Mouse (Mus musculus): Measurements from ENCODE around the gene Add2. TPM values are rescaled to one million over a fixed set of nuclear protein-coding genes. Genes with fewer than 3 reads are reported as not detected.

Add2 gene
- polyA plus RNA-seq, 1 experiment: 0.80 TPM

- no peak for DNase-seq
- no peak for TF ChIP-seq POLR2A (IDR thresholded peaks at IDR 0.05; ENCODE audit: borderline replicate concordance, extremely low read depth, low read depth, low read length)
- no peak for TF ChIP-seq CTCF (IDR thresholded peaks at IDR 0.05; ENCODE audit: insufficient read depth, low read length)
These were observed 46.2 kb downstream of the Add2 start for GRCm38 (mm10) chr6:86074538-86075204.

DNA sequence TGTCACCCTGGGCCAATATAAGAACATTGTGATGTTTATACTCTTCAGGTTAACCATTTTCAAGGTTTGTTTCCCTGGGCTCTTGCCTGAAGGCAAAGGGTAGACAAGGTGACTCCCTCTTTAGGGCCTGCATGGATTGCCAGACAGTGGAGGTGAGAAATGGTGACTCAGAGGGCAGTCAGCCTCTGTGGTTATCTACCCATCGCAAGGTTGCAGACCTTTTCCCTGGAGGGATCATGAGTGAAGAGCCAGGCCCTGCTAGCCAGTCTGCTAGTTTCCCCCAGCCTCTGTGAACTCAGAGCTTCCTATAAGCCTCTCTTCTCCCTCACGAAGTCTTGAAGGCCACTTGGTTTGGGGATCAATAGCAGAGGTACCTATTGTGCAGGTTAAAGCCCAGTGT is 48.0 kb downstream of the Add2 start:
- 80% methylated on average over 2 of the region's 2 CpGs for WGBS
- H3K4me3 ChIP-seq (replicated peaks; ENCODE audit: extremely low read depth, low read depth, low read length): no peak overlapping the region
- no peak for DNase-seq
- H3K4me1 ChIP-seq (ENCODE audit: control insufficient read depth, insufficient read depth, low read length): no peaks in the 10 kb centered on the region
- no peak for TF ChIP-seq CTCF (IDR thresholded peaks at IDR 0.05; ENCODE audit: insufficient read depth, low read length)
- TF ChIP-seq POLR2A (IDR thresholded peaks at IDR 0.05; ENCODE audit: borderline replicate concordance, extremely low read depth, low read depth, low read length): no peak

More at GRCm38 (mm10) chr6:86074538-86075204, 46.2 kb downstream of the Add2 start:
- no peak overlapping the region for H3K4me3 ChIP-seq (replicated peaks; ENCODE audit: extremely low read depth, low read depth, low read length)
- no peaks in the 10 kb centered on the region for H3K4me1 ChIP-seq (ENCODE audit: control insufficient read depth, insufficient read depth, low read length)
- 77% methylated on average over 8 of the region's 8 CpGs for WGBS

DNA sequence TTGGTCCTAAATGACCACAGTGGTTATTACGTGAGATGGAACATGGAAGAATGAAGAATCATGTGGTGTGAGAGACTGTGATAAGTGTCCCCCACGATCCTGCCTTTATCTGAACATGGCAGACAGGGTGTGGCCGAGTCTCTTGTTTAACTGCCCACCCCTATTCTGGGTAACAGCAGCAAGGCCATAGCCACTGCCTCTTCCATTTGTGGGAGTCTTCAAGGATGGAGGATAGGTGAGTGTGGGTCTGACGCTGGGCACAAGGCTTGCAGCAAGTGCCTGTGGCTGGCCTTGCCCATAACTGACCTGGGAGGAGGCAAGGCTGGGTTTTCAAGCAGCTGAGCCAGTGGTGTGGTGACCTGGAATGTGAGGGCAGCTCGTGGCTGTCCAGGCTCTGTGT is 49.4 kb downstream of the Add2 start:
- no peak overlapping the region for H3K4me3 ChIP-seq (replicated peaks; ENCODE audit: extremely low read depth, low read depth, low read length)
- WGBS: 56% methylated on average over 5 of the region's 5 CpGs
- DNase-seq: no peak
- no peak for TF ChIP-seq POLR2A (IDR thresholded peaks at IDR 0.05; ENCODE audit: borderline replicate concordance, extremely low read depth, low read depth, low read length)
- TF ChIP-seq CTCF (IDR thresholded peaks at IDR 0.05; ENCODE audit: insufficient read depth, low read length): no peak
- no peaks in the 10 kb centered on the region for H3K4me1 ChIP-seq (ENCODE audit: control insufficient read depth, insufficient read depth, low read length)

- TF ChIP-seq POLR2A (IDR thresholded peaks at IDR 0.05; ENCODE audit: borderline replicate concordance, extremely low read depth, low read depth, low read length) (no peak), CTCF (IDR thresholded peaks at IDR 0.05; ENCODE audit: insufficient read depth, low read length) (no peak)
- no peak overlapping the region for H3K4me3 ChIP-seq (replicated peaks; ENCODE audit: extremely low read depth, low read depth, low read length)
- no peaks in the 10 kb centered on the region for H3K4me1 ChIP-seq (ENCODE audit: control insufficient read depth, insufficient read depth, low read length)
- no peak for DNase-seq
- 48% methylated on average over 1 of the region's 1 CpGs for WGBS
These were observed 50.0 kb downstream of the Add2 start for GRCm38 (mm10) chr6:86078361-86079010.

- Histone ChIP-seq H3K4me3 (replicated peaks; ENCODE audit: extremely low read depth, low read depth, low read length) (no peak overlapping the region), H3K4me1 (ENCODE audit: control insufficient read depth, insufficient read depth, low read length) (no peaks in the 10 kb centered on the region)
- no peak for TF ChIP-seq POLR2A (IDR thresholded peaks at IDR 0.05; ENCODE audit: borderline replicate concordance, extremely low read depth, low read depth, low read length)
- no peak for TF ChIP-seq CTCF (IDR thresholded peaks at IDR 0.05; ENCODE audit: insufficient read depth, low read length)
- DNase-seq: no peak
These were observed 50.8 kb downstream of the Add2 start for GRCm38 (mm10) chr6:86079323-86079722.

DNA sequence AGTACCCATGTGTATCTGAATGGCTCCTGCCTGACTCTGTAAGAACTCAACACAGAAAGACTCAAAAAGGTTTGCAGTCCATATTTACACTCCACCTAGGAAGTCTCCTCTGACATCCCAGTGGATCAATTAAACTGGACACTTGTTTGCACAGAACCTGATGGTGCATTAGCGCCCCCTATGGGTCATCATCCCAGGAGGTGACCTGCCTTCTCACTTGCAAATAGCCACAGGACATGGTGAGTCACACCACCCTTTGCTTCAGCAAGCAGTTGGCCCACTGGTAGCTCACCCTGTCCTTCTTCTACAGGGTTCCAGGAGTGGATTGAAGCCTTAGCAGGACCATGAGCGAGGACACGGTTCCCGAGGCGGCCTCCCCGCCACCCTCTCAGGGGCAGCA is 57.0 kb downstream of the Add2 start:
- 64% methylated on average over 6 of the region's 6 CpGs for WGBS
- Histone ChIP-seq H3K4me3 (replicated peaks; ENCODE audit: extremely low read depth, low read depth, low read length) (no peak overlapping the region), H3K4me1 (ENCODE audit: control insufficient read depth, insufficient read depth, low read length) (no peaks in the 10 kb centered on the region)
- peak; percentile 47 for DNase-seq
- TF ChIP-seq CTCF (IDR thresholded peaks at IDR 0.05; ENCODE audit: insufficient read depth, low read length) (peak; percentile 67), POLR2A (IDR thresholded peaks at IDR 0.05; ENCODE audit: borderline replicate concordance, extremely low read depth, low read depth, low read length) (no peak)

DNA sequence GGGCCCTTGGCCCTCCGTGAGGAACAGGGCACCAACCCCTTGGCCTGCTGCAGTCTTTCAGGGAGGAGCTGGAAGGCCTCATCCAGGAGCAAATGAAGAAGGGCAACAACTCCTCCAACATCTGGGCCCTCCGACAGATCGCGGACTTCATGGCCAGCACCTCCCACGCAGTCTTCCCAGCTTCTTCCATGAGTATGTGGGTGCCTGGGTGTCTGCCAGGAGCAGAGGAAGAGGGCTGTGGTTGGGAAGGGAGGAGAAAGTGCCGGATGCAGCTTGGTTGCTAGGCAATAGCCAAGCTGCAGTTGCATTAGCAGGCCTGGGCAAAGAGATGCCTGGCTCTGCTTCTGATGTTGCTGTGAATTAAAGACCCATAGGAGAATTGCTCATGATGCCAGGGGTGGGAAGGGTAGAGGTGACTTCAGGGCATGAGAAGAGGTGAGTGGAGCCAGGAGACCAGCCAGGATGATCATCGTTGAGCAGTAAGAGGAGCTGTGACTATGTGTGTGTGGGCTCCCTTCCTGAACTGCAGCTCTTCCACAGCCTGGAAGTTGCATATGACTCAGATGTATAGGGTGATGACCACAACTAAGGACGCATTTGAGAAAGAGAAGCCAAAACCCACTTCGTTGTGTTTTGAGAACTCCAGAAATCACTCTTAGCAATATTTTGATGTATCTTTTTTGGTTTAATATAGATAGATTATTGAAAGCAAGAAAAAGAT is 58.5 kb downstream of the Add2 start:
- Histone ChIP-seq H3K4me3 (replicated peaks; ENCODE audit: extremely low read depth, low read depth, low read length) (no peak overlapping the region), H3K4me1 (ENCODE audit: control insufficient read depth, insufficient read depth, low read length) (no peaks in the 10 kb centered on the region)
- TF ChIP-seq POLR2A (IDR thresholded peaks at IDR 0.05; ENCODE audit: borderline replicate concordance, extremely low read depth, low read depth, low read length) (no peak), CTCF (IDR thresholded peaks at IDR 0.05; ENCODE audit: insufficient read depth, low read length) (no peak)
- 57% methylated on average over 9 of the region's 9 CpGs for WGBS
- no peak for DNase-seq

DNA sequence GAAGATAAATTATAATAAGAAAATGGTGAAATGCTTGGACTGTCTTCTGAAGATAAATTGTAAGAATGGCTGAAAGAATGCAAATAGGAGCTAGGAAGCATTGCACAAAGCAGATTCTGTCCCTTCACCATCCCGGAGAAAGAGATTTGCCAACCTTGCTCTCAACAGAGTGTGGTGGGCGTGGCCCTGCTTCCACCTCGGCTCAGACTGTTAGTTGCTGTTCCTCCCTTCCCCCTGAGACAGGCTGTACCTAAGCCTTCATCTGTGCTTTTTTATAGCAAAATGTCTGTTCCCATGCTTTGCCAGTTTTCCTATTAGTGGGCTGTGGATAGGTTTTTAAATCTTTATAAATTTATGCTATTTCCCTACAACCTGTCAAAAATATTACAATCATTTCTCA is 59.3 kb downstream of the Add2 start:
- no peak for TF ChIP-seq CTCF (IDR thresholded peaks at IDR 0.05; ENCODE audit: insufficient read depth, low read length)
- no peak for TF ChIP-seq POLR2A (IDR thresholded peaks at IDR 0.05; ENCODE audit: borderline replicate concordance, extremely low read depth, low read depth, low read length)
- no peak for DNase-seq
- Histone ChIP-seq H3K4me1 (ENCODE audit: control insufficient read depth, insufficient read depth, low read length) (no peaks in the 10 kb centered on the region), H3K4me3 (replicated peaks; ENCODE audit: extremely low read depth, low read depth, low read length) (no peak overlapping the region)
- WGBS: 43% methylated on average over 3 of the region's 3 CpGs

GRCm38 (mm10) chr6:86094202-86094838 is 65.8 kb downstream of the Add2 start:
- WGBS: 48% methylated on average over 10 of the region's 10 CpGs
- Histone ChIP-seq H3K4me3 (replicated peaks; ENCODE audit: extremely low read depth, low read depth, low read length) (no peak overlapping the region), H3K4me1 (ENCODE audit: control insufficient read depth, insufficient read depth, low read length) (no peaks in the 10 kb centered on the region)
- no peak for DNase-seq
- TF ChIP-seq POLR2A (IDR thresholded peaks at IDR 0.05; ENCODE audit: borderline replicate concordance, extremely low read depth, low read depth, low read length): no peak
- no peak for TF ChIP-seq CTCF (IDR thresholded peaks at IDR 0.05; ENCODE audit: insufficient read depth, low read length)
